Mouse (Mus musculus) G1E (cell line): ENCODE measurements at regions not wholly inside any gene's neighbourhood (a gene's known extent, or its start where the extent isn't known, plus 50 kb on each side); places are given as distances from the start of the nearest gene placed in this dataset.

Source experiments
- ATAC-seq: 2 replicates; pipeline ENCODE4 v1.8.0; 2016; ENCODE audit warnings: mild to moderate bottlenecking; ENCODE audit not compliant: insufficient number of reproducible peaks, poor library complexity, low FRiP score, severe bottlenecking; ENCODE audit errors: extremely low read depth
- DNase-seq: peaks from one replicate; pipeline ENCODE4 v3.0.0; 2012; ENCODE audit warnings: low spot score
- H3K27me3 ChIP-seq: 2 replicates; pipeline ENCODE4 v1.6.1; 2012; ENCODE audit warnings: mild to moderate bottlenecking, low read length, inconsistent platforms; ENCODE audit not compliant: insufficient read depth
- H3K36me3 ChIP-seq: replicated peaks from 2 replicates; pipeline ENCODE3; 2012; ENCODE audit warnings: mild to moderate bottlenecking, inconsistent platforms
- H3K4me1 ChIP-seq: 2 replicates; pipeline ENCODE4 v1.6.1; 2012; ENCODE audit warnings: low read depth, low read length, inconsistent platforms, mixed read lengths; ENCODE audit not compliant: insufficient read depth
- H3K4me3 ChIP-seq: 2 replicates; pipeline ENCODE4 v1.5.1; 2012; ENCODE audit warnings: low read depth, mild to moderate bottlenecking, inconsistent platforms, low read length, moderate library complexity, mixed read lengths
- H3K9me3 ChIP-seq: replicated peaks from 2 replicates; pipeline ENCODE4 v1.6.1; 2012; ENCODE audit warnings: inconsistent platforms
- CTCF ChIP-seq: IDR thresholded peaks from 2 replicates; pipeline ENCODE4 v1.5.1; 2012; ENCODE audit warnings: low read depth, low read length, inconsistent platforms, mixed read lengths
- GATA1 ChIP-seq: IDR thresholded peaks from 2 replicates; pipeline ENCODE4 v1.6.1; 2012; ENCODE audit warnings: borderline replicate concordance, low read length, inconsistent platforms, mixed read lengths
- GATA2 ChIP-seq: IDR thresholded peaks from 2 replicates; pipeline ENCODE4 v1.6.1; 2012; ENCODE audit warnings: low read depth, low read length, inconsistent platforms, borderline replicate concordance
- POLR2AphosphoS5 ChIP-seq: IDR thresholded peaks from 2 replicates; pipeline ENCODE4 v1.6.1; 2012; ENCODE audit warnings: low read depth, low read length, inconsistent platforms; ENCODE audit not compliant: insufficient replicate concordance
- TAL1 ChIP-seq: conservative IDR thresholded peaks from 2 replicates; pipeline ENCODE4 v1.6.1; 2012; ENCODE audit warnings: low read depth, low read length, inconsistent platforms, mixed read lengths

DNA sequence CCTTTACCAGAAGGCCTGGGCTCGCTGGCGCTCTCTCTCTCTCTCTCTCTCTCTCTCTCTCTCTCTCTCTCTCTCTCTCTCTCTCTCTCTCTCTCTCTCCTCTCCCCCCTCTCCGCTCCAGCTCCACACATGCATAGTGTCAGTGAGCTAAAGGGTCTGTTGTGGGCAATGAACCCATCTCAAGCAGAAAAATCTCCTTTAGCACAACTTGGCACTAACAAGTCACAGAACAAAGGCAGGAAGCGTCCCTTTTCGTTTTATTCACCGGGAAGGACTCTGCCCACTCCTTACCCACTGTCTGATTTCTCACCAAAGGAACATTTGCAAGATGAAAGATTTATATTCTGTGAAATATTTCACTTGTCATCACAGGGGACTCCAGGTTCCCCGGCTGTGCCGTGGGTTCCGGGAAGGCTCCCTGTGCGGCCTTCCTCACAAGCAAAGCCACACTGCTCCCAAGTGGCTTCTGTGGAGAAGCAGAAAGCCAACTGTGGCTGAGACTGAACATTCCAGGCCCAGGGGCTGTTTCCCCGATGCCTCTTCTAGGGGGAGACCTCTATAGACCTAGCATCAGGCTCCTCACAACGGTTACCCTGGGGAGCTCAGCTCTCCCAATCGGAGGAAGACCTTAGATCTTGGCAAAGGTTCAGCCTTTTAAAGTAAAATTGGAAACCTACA lies 253.2 kb upstream of the Spred2 start:
- DNase-seq, result no peak
- H3K4me3 ChIP-seq, result no peak overlapping the region
- no peaks in the 10 kb centered on the region for H3K27me3 ChIP-seq
- ATAC-seq, result no peak
- TF ChIP-seq GATA2 (no peak), POLR2AphosphoS5 (no peak)
- no peaks in the 10 kb centered on the region for H3K9me3 ChIP-seq
- no peaks in the 10 kb centered on the region for H3K36me3 ChIP-seq
- H3K4me1 ChIP-seq, result no peaks in the 10 kb centered on the region

DNA sequence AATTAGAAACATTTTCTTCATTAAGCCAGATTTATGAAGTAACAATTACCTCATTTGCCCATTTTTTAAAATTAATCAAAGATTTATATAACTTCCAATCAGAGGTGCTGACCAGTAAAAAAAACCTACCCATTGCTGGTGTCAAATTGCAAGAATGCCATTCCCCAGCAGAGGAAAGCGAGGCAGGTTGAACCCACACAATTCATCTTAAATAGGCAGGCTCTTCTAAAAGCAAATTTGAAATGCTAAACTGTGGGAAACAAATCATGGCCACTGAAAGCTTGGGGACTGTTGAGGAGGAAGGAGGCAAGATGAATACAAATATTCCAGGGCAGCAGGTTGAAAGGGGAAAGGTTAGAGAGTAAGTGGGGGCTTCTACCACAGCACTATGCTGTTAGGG lies 251.2 kb upstream of the Spred2 start:
- no peaks in the 10 kb centered on the region for H3K4me1 ChIP-seq
- TF ChIP-seq GATA1 (no peak), POLR2AphosphoS5 (no peak), TAL1 (no peak), CTCF (no peak), GATA2 (no peak)
- no peaks in the 10 kb centered on the region for H3K9me3 ChIP-seq
- no peak overlapping the region for H3K4me3 ChIP-seq
- DNase-seq (no peak), ATAC-seq (no peak)
- no peaks in the 10 kb centered on the region for H3K27me3 ChIP-seq
- no peaks in the 10 kb centered on the region for H3K36me3 ChIP-seq

DNA sequence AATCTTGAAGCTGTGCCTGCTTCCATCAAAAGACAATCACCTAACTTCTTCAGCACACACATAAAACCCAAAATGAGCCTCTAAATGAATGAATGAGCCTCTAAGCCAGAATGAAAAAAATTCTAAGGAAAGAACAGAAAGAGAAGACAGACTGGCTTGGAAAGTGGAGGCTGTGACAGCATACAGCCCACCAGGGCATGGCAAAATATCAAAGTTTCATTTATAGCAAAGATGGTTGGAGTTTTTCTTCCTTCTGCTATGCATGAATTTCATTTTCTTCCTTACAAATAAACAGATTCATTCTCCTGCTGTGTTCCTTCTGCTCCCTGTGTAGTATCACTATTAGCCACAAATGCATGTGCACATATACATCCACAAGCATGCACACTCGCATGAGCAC lies 247.7 kb upstream of the Spred2 start:
- TF ChIP-seq TAL1 (no peak), GATA1 (no peak), GATA2 (no peak), CTCF (no peak), POLR2AphosphoS5 (no peak)
- ATAC-seq (no peak), DNase-seq (no peak)
- no peaks in the 10 kb centered on the region for H3K36me3 ChIP-seq
- no peaks in the 10 kb centered on the region for H3K9me3 ChIP-seq
- H3K4me3 ChIP-seq, result no peak overlapping the region
- H3K4me1 ChIP-seq, result no peaks in the 10 kb centered on the region
- no peaks in the 10 kb centered on the region; the same call in 1 of the 2 replicates for H3K27me3 ChIP-seq

DNA sequence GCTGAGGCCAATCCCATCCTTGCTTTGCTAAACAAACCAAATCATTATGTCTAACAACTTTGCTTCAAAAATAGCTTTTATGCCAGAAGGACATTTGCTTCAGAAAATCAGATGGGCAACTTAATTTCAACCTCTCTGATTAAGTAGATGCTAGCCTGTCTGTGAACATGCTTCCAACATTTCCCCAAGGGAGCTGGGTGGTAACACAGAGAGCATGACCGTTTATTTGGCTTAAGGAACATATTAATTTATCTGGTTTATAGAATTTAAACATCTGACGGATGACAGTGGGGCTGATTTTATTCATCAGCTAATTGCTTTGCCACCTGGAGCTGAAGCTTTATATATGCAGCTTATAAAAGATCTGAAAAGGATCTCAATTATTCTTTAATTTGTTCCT lies 245.1 kb upstream of the Spred2 start:
- Histone ChIP-seq H3K9me3 (no peaks in the 10 kb centered on the region), H3K27me3 (no peaks in the 10 kb centered on the region; the same call in 1 of the 2 replicates), H3K4me1 (no peaks in the 10 kb centered on the region), H3K36me3 (no peaks in the 10 kb centered on the region), H3K4me3 (no peak overlapping the region)
- no peak for ATAC-seq
- no peak for TF ChIP-seq CTCF
- TF ChIP-seq TAL1, result no peak
- TF ChIP-seq GATA2, result no peak
- TF ChIP-seq POLR2AphosphoS5, result no peak
- TF ChIP-seq GATA1, result no peak
- no peak for DNase-seq

DNA sequence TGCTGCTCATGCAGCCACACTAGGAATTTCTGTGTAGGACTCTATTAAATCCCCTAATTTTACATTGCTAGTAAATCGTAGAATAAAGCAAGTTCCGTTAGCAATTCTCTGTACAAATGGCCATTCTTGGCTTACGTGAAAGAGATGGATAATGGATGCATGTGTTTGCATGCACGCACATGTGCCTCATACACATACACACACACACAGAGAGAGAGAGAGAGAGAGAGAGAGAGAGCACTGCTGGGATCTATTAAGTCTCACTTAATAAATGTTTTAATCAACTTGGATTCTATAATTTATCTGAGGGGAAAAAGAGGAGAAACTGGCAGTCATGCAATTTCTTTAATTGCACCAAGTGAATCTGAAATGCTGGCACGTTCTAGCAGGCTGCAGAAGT lies 244.5 kb upstream of the Spred2 start:
- TF ChIP-seq GATA1 (no peak), CTCF (no peak), TAL1 (no peak), GATA2 (no peak), POLR2AphosphoS5 (no peak)
- Histone ChIP-seq H3K27me3 (no peaks in the 10 kb centered on the region; the same call in 1 of the 2 replicates), H3K4me1 (no peaks in the 10 kb centered on the region), H3K36me3 (no peaks in the 10 kb centered on the region), H3K9me3 (no peaks in the 10 kb centered on the region), H3K4me3 (no peak overlapping the region)
- DNase-seq, result no peak
- ATAC-seq, result no peak

DNA sequence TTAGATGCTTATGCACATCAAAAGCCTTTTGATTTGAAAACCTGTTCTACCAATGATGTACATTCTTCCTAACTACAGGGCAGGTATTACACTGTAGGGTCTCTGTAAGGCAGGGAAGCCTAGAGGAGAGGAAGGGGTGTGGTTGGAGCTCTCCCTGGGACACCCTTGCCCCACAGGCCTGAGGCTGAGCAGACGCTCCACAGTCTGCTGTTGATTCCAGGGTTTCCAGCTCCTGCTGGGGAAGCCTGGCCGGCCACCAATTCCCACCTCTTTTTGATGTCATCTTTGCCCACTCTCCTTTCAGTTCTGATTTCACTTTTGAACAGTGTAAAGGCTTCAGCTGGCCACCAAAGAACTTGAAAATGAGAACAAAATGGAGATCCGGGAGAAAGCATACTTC lies 223.0 kb upstream of the Spred2 start:
- no peak overlapping the region for H3K4me3 ChIP-seq
- TF ChIP-seq GATA2 (no peak), CTCF (no peak)
- H3K9me3 ChIP-seq, result no peaks in the 10 kb centered on the region
- no peak for DNase-seq
- peaks cover 7% of the 10 kb centered on the region; the same call in 1 of the 2 replicates for H3K27me3 ChIP-seq
- no peaks in the 10 kb centered on the region for H3K36me3 ChIP-seq
- H3K4me1 ChIP-seq, result no peaks in the 10 kb centered on the region
- no peak for ATAC-seq

DNA sequence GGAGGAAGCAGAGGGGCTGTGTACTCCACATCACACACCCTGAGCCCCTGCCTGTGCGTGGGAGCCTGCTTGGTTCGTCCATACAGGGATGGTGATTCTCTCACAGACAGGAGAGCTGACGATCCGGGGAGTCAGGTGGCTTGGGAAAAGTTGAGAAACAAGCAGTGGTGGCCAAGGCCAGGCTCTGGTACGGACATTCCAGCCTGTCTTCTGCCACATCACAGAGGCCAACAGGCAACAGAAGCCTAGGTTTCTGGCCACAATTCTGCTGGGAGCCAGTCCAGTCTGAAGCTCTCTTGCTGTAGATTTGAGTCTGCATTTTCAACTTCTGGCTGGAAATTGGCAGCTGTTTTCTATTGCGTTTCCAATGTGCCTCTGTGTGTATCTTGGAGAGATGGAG lies 215.4 kb upstream of the Spred2 start:
- H3K36me3 ChIP-seq, result no peaks in the 10 kb centered on the region
- no peaks in the 10 kb centered on the region for H3K9me3 ChIP-seq
- TF ChIP-seq GATA2 (no peak), GATA1 (no peak), POLR2AphosphoS5 (no peak), CTCF (no peak), TAL1 (no peak)
- no peak for ATAC-seq
- no peak for DNase-seq
- H3K4me3 ChIP-seq, result no peak overlapping the region
- H3K4me1 ChIP-seq, result no peaks in the 10 kb centered on the region
- peaks cover 6% of the 10 kb centered on the region; the same call in 1 of the 2 replicates for H3K27me3 ChIP-seq
